Mouse (Mus musculus) spleen, adult 18-20 months (tissue): ENCODE measurements around the gene Evi5l.

Experiments used
- DNase-seq, 2 experiments: peaks; one replicate each; pipeline ENCODE4 v3.0.0; 2022; ENCODE audit warnings: mixed read lengths in 2 of 2

Gene Evi5l

GRCm38 (mm10) chr8:4165852-4166751 is at the start of gene Evi5l:
Gene Evi5l, plus strand, starts transcription at chr8:4166567.
- DNase-seq: peak; percentile 95 to 96

- no peak for DNase-seq
Observed at GRCm38 (mm10) chr8:4133798-4134197, 32.6 kb upstream of the Evi5l start, which contains the start of gene Cd209g. Gene Cd209g, plus strand, starts transcription at chr8:4134098.

- DNase-seq: peak; percentile 39 to 75
Observed at GRCm38 (mm10) chr8:4139660-4140646, 26.4 kb upstream of the Evi5l start.

GRCm38 (mm10) chr8:4141721-4142120 is 24.6 kb upstream of the Evi5l start:
- no peak for DNase-seq

GRCm38 (mm10) chr8:4147272-4147671 is 19.1 kb upstream of the Evi5l start:
- DNase-seq: no peak

GRCm38 (mm10) chr8:4154878-4155277 is 11.5 kb upstream of the Evi5l start:
- DNase-seq: no peak

GRCm38 (mm10) chr8:4162786-4163185 is 3.6 kb upstream of the Evi5l start:
- no peak for DNase-seq

- no peak for DNase-seq
Observed at GRCm38 (mm10) chr8:4165176-4165851, 1.1 kb upstream of the Evi5l start.

GRCm38 (mm10) chr8:4166881-4167525 is 636 bp downstream of the Evi5l start:
- no peak for DNase-seq

GRCm38 (mm10) chr8:4167918-4168317 is 1.6 kb downstream of the Evi5l start:
- DNase-seq: no peak

GRCm38 (mm10) chr8:4172486-4172885 is 6.1 kb downstream of the Evi5l start:
- no peak for DNase-seq

GRCm38 (mm10) chr8:4174018-4174417 is 7.7 kb downstream of the Evi5l start:
- DNase-seq: no peak

GRCm38 (mm10) chr8:4183409-4183808 is 17.0 kb downstream of the Evi5l start:
- DNase-seq: no peak

- no peak for DNase-seq
Observed at GRCm38 (mm10) chr8:4186151-4186550, 19.8 kb downstream of the Evi5l start.

GRCm38 (mm10) chr8:4188605-4189004 is 22.2 kb downstream of the Evi5l start:
- DNase-seq: no peak

- DNase-seq: no peak
Observed at GRCm38 (mm10) chr8:4189031-4189722, 22.8 kb downstream of the Evi5l start.

GRCm38 (mm10) chr8:4192305-4192704 is 25.9 kb downstream of the Evi5l start:
- no peak for DNase-seq

- DNase-seq: peak; percentile 65 to 85
Observed at GRCm38 (mm10) chr8:4192807-4193587, 26.6 kb downstream of the Evi5l start.

GRCm38 (mm10) chr8:4193588-4193894 is 27.2 kb downstream of the Evi5l start:
- no peak for DNase-seq

- DNase-seq: no peak
Observed at GRCm38 (mm10) chr8:4201321-4201720, 35.0 kb downstream of the Evi5l start.
